Mouse (Mus musculus): ENCODE measurements around the gene Plekhh3.

Gene Plekhh3

DNA sequence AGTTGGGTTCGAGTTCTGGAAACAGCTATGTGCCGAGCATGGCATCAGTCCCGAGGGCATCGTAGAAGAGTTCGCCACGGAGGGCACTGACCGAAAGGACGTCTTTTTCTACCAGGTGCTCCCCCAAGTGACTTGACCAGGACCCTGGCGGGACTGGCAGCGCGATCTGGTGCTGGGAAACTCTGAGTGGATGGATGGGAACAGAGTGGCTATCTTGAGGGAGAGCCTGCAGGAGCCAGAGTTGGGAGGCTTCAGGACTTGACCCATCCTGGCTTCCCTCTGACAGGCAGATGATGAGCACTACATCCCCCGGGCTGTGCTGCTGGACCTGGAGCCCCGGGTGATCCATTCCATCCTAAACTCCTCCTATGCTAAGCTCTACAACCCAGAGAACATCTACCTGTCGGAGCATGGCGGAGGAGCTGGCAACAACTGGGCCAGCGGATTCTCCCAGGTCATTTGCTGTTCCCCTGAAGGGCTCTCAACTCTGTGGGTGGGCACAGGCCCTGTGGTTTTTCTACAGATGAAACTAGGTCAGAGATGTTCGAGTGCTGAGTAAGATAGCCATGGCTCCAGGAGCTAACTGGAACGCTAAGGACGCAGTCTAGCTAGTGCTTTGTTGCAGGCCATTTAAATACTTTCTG is 50.5 kb downstream of the Plekhh3 start:
- no peak for DNase-seq (ENCODE audit: low read depth, low spot score)

DNA sequence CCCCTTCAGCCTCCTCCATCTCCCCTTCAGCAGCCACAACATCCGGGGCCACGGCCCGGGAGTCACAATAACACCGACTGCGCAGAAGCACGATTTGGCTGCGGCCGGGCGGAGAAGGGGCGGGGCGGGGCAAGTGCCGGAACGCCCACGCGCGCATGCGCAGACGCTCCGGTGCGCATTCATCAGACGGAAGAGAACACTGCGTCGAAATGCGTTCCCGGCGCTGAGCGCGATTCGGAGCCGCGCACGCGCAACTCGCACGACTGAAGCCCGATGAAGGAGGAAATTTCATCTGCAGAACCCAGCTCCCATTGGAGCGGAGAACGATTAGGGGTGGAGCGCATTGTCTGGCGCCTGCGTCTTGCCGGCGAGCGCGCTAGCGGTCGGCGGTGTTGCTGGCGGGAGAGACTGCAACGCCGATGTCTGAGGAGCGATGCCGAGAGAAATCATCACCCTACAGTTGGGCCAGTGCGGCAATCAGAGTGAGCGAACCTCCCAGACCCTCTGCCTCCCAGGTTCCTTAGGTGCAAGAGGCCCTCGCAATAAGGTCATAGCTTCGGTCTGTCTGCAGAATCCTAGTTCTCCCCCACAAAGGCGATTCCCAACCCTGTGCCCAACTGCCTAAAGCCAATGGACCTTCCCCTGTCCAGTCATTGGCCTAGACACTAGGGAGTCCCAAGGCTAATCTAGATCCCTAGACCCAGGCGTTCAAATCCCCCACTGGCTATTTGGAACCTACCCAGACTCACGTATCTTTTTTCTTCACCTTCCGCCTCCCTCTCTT is 51.2 kb downstream of the Plekhh3 start, which contains the start of the genes Retreg3 and Tubg1:
TSS of gene Retreg3 (minus strand) at position 133 of the 784 bp plus-strand sequence.
TSS of gene Tubg1 (plus strand) at position 178 of the 784 bp plus-strand sequence.
- DNase-seq (ENCODE audit: low read depth, low spot score): peak; percentile 100

DNA sequence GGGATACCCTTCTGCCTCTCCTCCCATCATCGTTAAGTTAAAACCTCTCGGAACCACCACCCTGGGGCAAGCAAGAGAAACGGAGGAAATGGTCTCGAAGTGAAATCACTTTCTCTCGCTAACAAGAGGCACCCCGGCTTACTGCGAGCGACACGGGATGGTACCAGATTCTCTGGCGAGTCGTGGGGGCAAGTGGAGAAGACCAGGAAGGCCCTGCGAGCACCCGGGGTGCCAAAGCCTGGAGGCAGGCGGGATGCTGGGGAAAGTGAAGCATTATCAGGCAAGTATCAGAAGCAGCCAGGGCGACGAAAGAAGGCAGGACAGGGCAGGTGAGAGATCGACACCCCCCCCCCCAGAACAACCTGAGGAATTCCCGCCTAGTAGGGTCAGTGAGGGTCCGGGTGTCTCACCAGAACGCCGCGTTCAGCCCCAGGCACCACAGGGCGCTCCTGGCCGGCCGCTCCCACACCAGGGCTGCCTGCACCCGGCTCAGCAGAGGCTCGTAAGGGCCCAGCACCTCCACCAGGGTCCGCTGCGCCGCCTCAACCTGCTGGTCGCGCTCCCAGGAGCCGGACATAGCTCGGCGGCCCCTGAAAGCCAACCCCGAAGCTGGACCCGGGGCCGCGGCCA is 51.9 kb downstream of the Plekhh3 start:
- DNase-seq (ENCODE audit: low read depth, low spot score): no peak

DNA sequence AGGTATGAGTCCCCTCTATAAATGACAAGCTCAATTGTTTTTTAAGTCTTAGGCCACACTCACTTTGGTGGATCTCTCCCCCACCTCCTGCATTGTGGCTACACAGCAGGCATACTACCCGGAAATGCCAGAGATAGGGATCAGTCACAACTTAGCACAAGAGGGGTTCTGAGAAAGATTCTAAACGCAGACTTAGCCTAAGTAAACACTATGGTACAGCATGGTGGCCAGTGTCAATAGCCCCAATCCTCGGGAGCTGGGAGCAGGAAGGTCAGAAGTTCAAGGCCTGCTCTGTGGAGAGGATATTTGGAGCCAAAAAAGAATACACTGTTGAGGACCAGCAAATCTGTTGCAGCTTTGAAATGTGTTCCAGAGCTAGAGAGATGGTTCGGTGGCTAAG is 53.0 kb downstream of the Plekhh3 start:
- peak; percentile 27 for DNase-seq (ENCODE audit: low read depth, low spot score)

DNA sequence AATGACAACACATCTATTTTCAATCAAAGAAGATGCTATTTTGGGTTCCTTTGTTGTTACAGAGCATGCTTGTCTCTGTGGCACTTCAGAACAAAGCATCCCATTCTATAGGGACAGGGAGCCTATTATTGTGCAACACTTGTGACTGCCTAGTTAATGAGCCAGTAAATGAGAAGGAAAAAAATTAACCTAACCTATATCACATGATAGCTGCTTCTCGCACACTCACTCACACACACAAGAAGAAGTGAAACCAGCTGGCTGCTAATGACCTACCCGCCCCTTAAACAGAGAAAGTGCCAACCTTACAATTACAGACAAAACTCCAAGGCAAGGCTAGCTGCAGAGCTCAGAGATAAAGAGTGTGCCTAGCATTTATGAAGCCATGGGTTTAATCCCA is 55.6 kb downstream of the Plekhh3 start:
- DNase-seq (ENCODE audit: low read depth, low spot score): no peak

Measured in CD4-positive helper T cell, adult 2 months (primary cell).